Mouse (Mus musculus) heart, embryonic 11.5 days (tissue): ENCODE measurements at regions not wholly inside any gene's neighbourhood (a gene's known extent, or its start where the extent isn't known, plus 50 kb on each side); places are given as distances from the start of the nearest gene placed in this dataset.

Source experiments
- ATAC-seq: fragments of 200-750 bp; cut with Nextera tagmentation; replicated peaks from 2 replicates; pipeline ENCODE4 v1.8.0; 2017; ENCODE audit warnings: moderate library complexity; ENCODE audit not compliant: insufficient number of reproducible peaks, low FRiP score, low TSS enrichment
- H3K27ac ChIP-seq: fragments of 300-500 bp; sonication (generic); 2 replicates; pipeline ENCODE4 v1.5.1; 2014; ENCODE audit warnings: mild to moderate bottlenecking, low read depth, low read length
- H3K27me3 ChIP-seq: fragments of 300-500 bp; sonication (generic); 2 replicates; pipeline ENCODE4 v1.6.1; 2014; ENCODE audit warnings: mild to moderate bottlenecking, low read length, mixed read lengths; ENCODE audit not compliant: control insufficient read depth, insufficient read depth
- H3K36me3 ChIP-seq: fragments of 300-500 bp; sonication (generic); 2 replicates; pipeline ENCODE4 v1.6.1; 2014; ENCODE audit warnings: mild to moderate bottlenecking, low read length, moderate library complexity, mixed read lengths; ENCODE audit not compliant: control insufficient read depth, insufficient read depth
- H3K4me1 ChIP-seq: fragments of 300-500 bp; sonication (generic); 2 replicates; pipeline ENCODE4 v1.6.1; 2014; ENCODE audit warnings: low read length; ENCODE audit not compliant: control insufficient read depth, insufficient read depth
- H3K4me2 ChIP-seq: fragments of 300-500 bp; sonication (generic); 2 replicates; pipeline ENCODE4 v1.6.1; 2014; ENCODE audit warnings: mild to moderate bottlenecking, moderate library complexity
- H3K4me3 ChIP-seq: fragments of 300-500 bp; sonication (generic); 2 replicates; pipeline ENCODE4 v1.5.1; 2014; ENCODE audit warnings: low read depth, low read length
- H3K9ac ChIP-seq: fragments of 300-500 bp; sonication (generic); 2 replicates; pipeline ENCODE4 v1.6.1; 2014; ENCODE audit warnings: mild to moderate bottlenecking, low read depth, low read length, moderate library complexity
- H3K9me3 ChIP-seq: fragments of 300-500 bp; sonication (generic); replicated peaks from 2 replicates; pipeline ENCODE4 v1.6.1; 2016; ENCODE audit warnings: low read length; ENCODE audit not compliant: control insufficient read depth
- WGBS: fragments of 180-500 bp; shearing (Covaris S2); extraction: QIAGEN DNeasy Blood & Tissue Kit; methylation state at CpG from one replicate; pipeline ENCODE4 v1.1.7; 2014; ENCODE audit not compliant: insufficient replicate concordance; 5-methylcytosine and 5-hydroxymethylcytosine counted together

DNA sequence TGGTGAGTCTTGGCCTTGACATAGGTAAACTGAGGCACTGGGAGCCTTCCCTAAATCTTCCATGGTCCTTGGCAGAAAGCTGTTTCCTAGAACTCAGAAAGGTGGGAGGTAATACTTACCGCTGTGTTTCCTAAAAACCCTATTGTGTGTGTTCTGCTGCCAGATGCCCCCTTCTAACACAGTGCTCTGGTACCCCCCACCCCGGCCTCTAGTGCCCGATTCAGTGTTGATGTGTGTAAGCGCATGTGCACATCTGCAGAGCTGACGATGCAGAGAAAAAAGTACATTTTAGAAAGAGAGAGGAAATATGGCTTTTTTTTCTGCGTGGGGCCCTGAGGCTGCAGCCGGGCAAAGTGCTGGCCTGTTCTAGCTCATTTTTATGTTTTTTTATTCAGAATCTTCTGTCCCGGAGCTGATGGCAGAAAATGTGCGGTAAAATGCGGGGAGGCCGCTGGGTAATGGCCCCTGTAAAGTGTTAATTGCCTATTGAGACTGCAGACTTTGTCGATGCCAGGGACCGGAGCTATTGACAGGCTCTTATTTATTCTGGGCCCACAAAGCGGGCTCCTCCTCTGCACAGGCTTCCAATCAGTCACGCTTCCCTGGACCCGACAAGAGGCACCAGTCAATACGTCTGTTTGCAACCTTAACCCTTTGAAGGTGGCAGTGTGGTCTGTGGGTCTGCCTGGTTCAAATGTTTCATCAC, 208.0 kb downstream of the Dhx35 start:
- no peak overlapping the region for H3K4me3 ChIP-seq
- H3K4me1 ChIP-seq: no peaks in the 10 kb centered on the region
- no peaks in the 10 kb centered on the region for H3K9me3 ChIP-seq
- no peak overlapping the region for H3K4me2 ChIP-seq
- no peak for ATAC-seq
- no peaks in the 10 kb centered on the region for H3K27me3 ChIP-seq
- no peaks in the 10 kb centered on the region for H3K36me3 ChIP-seq
- H3K27ac ChIP-seq: no peak overlapping the region
- 58% methylated on average over 17 of the region's 17 CpGs for WGBS
- H3K9ac ChIP-seq: no peak overlapping the region

DNA sequence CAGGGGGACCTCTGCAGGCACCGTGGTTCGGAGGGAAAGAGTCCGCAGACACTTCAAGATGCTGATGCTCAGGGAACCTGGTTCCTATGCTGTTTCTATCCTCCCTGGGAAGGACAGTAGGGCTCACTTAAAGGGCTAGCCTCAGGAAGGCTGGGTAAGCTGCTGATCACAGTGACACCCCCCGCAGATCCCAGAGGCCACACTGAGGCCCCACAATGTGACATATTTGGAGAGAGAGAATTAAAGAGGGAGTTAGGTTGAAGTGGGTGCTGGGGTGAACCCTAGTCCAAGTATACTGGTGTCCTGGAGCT, 208.5 kb downstream of the Dhx35 start:
- ATAC-seq: no peak

DNA sequence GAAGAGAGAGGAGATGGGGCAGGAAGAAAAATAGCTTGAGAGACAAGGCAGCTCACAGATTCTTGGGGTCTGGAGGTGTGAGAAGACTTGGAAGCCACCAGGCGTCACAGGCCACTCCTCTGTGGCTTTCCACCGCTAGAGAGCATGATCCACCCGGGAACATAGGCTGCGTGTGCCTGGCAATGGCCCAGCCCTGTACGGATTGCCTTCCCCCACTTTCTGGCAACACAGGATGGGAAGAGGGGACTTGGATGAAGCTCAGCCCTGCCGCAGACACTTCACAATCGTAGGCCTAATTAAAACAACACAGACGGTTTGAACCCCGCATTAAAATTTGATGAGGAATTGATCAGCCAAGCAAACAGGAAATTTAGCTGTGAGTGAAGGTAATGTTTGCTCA, 209.8 kb downstream of the Dhx35 start:
- Histone ChIP-seq H3K27me3 (no peaks in the 10 kb centered on the region), H3K9me3 (no peaks in the 10 kb centered on the region), H3K4me3 (no peak overlapping the region), H3K4me1 (no peaks in the 10 kb centered on the region), H3K4me2 (no peak overlapping the region), H3K9ac (no peak overlapping the region), H3K36me3 (no peaks in the 10 kb centered on the region; the same call in 1 of the 2 replicates), H3K27ac (no peak overlapping the region)
- WGBS: 58% methylated on average over 9 of the region's 9 CpGs
- no peak for ATAC-seq

More for the DNA sequence above, 208.5 kb downstream of the Dhx35 start:
- Histone ChIP-seq H3K9ac (no peak overlapping the region), H3K27ac (no peak overlapping the region), H3K27me3 (no peaks in the 10 kb centered on the region), H3K9me3 (no peaks in the 10 kb centered on the region), H3K36me3 (no peaks in the 10 kb centered on the region), H3K4me3 (no peak overlapping the region), H3K4me2 (no peak overlapping the region), H3K4me1 (no peaks in the 10 kb centered on the region)
- WGBS: 65% methylated on average over 4 of the region's 4 CpGs

DNA sequence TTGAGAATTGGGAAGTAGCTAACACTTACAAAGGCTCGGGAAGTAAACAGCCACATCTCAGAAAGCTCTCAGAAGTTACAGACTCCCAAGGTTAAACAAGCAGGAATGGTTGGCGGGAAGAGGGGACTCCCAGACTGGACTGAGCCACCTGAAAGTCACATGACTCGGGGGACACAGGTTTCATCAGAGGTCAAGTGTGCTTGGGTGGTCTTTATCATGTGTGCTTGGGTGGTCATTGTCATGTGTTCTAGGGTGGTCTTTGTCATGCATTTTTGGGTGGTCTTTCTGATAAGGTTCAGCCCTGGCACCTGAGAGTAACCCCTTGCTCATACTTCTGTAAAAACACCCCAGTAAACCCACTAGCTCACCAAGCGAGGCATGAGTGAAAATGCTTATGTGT, 218.1 kb downstream of the Dhx35 start:
- Histone ChIP-seq H3K4me1 (no peaks in the 10 kb centered on the region), H3K4me2 (no peak overlapping the region), H3K9ac (no peak overlapping the region), H3K4me3 (no peak overlapping the region), H3K36me3 (no peaks in the 10 kb centered on the region; the same call in 1 of the 2 replicates), H3K27ac (no peak overlapping the region), H3K9me3 (no peaks in the 10 kb centered on the region), H3K27me3 (no peaks in the 10 kb centered on the region)
- WGBS: 79% methylated on average over 4 of the region's 4 CpGs
- ATAC-seq: no peak

DNA sequence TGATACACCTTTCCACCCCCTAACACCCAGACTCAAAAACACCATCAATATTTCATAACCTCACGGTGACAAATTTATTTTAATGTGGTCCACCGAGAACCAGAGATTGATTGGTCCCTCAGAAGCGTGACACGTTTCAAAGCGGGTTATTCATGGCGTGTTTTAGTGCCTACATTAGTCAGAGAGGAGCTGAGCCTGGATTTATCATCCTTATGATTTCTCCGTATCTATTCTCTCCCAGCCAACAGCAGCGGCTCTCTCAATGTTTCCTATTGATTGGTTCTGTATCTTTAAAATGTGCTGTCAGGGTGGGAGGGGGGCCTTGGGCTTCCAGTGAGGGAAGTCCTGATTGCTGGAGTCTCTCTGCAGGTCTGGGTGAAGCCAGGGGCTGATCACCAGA, 219.9 kb downstream of the Dhx35 start:
- Histone ChIP-seq H3K27ac (no peak overlapping the region), H3K4me2 (no peak overlapping the region), H3K36me3 (no peaks in the 10 kb centered on the region), H3K9me3 (no peaks in the 10 kb centered on the region), H3K4me3 (no peak overlapping the region), H3K27me3 (no peaks in the 10 kb centered on the region), H3K9ac (no peak overlapping the region), H3K4me1 (no peaks in the 10 kb centered on the region)
- 76% methylated on average over 8 of the region's 8 CpGs for WGBS
- no peak for ATAC-seq

DNA sequence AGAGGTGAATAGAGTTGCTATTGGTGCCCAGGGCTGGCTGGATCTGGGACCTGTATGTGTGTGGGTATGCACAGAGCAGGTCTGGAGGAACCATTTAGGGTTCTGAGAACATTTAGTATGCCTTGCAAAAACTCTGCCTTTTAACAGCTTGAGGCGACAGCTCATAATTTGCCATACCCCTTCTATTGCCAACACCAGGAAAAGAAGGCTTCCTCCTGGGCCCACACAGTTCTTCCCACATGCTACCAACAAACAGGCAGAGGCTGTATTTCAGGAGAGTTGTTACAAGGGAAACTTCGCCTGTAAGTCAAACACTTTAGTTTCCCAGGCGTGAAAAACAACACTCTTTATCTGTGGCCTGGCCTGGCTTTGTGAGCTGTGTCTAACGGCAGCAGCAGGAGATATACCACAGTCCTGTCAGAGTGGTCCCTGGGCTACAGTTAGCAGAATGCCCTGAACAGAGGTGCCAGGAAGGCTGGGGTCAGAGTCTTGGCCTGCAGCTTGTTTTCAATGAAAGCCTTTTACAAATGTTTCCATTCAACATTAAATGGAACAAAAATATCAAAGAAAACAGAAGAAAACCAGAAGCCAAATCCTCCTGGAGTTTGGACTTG, 225.4 kb downstream of the Dhx35 start:
- H3K9ac ChIP-seq: no peak overlapping the region
- ATAC-seq: 0 out of 2 replicates have a peak, but pooled peaks have one; percentile 60
- no peaks in the 10 kb centered on the region for H3K4me1 ChIP-seq
- 19% methylated on average over 4 of the region's 4 CpGs for WGBS
- peak overlapping the region; percentile 65 for H3K27ac ChIP-seq
- H3K4me2 ChIP-seq: no peak overlapping the region
- H3K36me3 ChIP-seq: no peaks in the 10 kb centered on the region
- no peaks in the 10 kb centered on the region for H3K27me3 ChIP-seq
- H3K9me3 ChIP-seq: no peaks in the 10 kb centered on the region
- no peak overlapping the region for H3K4me3 ChIP-seq

DNA sequence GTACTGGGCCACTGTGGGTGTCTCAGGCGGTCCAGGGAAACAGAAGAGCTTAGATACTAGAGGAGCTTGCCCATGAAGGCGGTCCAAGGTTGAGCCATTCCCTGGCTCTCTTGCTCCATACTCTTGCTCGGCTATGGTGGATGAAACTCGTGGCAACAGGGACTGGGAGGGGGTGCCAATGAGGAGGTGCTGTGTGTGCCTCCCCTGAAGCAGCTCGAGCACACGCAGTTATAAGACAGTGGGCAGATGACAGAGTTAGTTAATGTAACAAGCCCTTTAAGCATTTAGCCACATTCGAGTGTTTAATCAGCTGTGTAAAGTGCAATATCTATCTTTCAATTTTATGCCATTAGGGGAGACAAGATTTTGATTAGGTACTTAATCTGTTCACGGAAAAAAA, 237.5 kb downstream of the Dhx35 start:
- Histone ChIP-seq H3K4me2 (no peak overlapping the region), H3K4me1 (no peaks in the 10 kb centered on the region), H3K27ac (no peak overlapping the region), H3K9ac (no peak overlapping the region), H3K36me3 (no peaks in the 10 kb centered on the region), H3K9me3 (no peaks in the 10 kb centered on the region), H3K27me3 (peaks cover 4% of the 10 kb centered on the region; the same call in 1 of the 2 replicates), H3K4me3 (no peak overlapping the region)
- 76% methylated on average over 8 of the region's 8 CpGs for WGBS
- no peak for ATAC-seq

DNA sequence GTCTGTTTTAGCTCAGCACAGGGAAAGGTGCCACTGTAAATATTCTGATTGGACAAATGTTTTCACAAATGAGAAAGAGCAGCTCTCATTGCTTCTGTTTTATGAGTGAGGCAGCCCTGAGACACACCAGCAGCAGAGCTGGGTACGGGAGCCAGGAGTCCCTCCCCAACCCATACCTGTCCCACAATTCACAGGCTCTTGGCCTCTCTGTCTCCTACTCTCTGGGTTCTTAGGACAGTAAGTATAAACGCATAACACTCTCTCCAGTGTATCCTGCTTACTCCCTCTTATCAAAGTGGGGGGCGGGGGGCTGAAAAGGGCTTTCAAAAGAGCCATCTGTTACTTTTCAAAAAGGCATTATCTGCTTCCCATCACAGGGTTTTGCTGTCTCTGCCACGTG, 245.3 kb downstream of the Dhx35 start:
- Histone ChIP-seq H3K9me3 (no peaks in the 10 kb centered on the region), H3K27ac (no peak overlapping the region), H3K4me1 (peaks cover 6% of the 10 kb centered on the region; the same call in 1 of the 2 replicates), H3K4me2 (no peak overlapping the region), H3K4me3 (no peak overlapping the region), H3K36me3 (no peaks in the 10 kb centered on the region), H3K9ac (no peak overlapping the region), H3K27me3 (no peaks in the 10 kb centered on the region)
- ATAC-seq: no peak
- 15% methylated on average over 4 of the region's 4 CpGs for WGBS

DNA sequence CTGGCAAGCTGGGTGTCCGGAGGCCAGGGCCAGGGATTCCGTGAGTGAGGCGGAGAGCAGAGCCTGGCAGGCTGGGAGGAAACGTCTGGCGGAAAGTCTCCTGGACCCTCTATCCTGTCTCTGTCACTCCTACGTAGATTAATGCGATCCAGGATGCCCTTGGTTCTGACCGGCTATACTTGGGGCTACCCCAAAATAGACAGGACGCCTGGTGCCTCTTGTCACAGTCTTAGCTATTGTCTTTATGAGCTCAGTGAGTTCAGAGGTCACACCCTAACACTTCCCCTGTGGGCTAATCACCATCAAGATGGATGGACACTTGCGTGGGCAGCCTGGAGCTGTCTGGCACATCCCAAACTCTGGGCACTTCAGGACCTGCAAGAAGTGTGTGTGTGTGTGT, 258.9 kb downstream of the Dhx35 start:
- WGBS: 40% methylated on average over 10 of the region's 10 CpGs
- Histone ChIP-seq H3K27ac (no peak overlapping the region), H3K9ac (no peak overlapping the region), H3K4me3 (no peak overlapping the region), H3K9me3 (no peaks in the 10 kb centered on the region), H3K4me2 (no peak overlapping the region), H3K27me3 (no peaks in the 10 kb centered on the region), H3K36me3 (no peaks in the 10 kb centered on the region), H3K4me1 (0 out of 2 replicates have a peak, but pooled peaks cover 2% of the 10 kb centered on the region)
- ATAC-seq: peak; percentile 34; the same call in 1 of the 2 replicates
